Mouse (Mus musculus) heart, postnatal 14 days (tissue): ENCODE results near the gene Adora2b. TPM values are rescaled to one million over a fixed set of nuclear protein-coding genes. Genes with fewer than 3 reads are reported as not detected.

ENCODE experiments used
- total RNA-seq, 2 experiments: library from RNA; stranded (reverse); gene quantifications; 2 replicates each; pipeline ENCODE4 v1.2.3; 2021

The Adora2b gene
- total RNA-seq, 2 experiments from 2014 or later: 2.6 to 2.7 TPM

Other genes starting within 250 kb of the Adora2b start
- gene Zswim7, start 32.4 kb downstream of the Adora2b start, total RNA-seq: 10 to 100 TPM; 12.6 to 13.2 TPM
- gene Ttc19, start 32.5 kb downstream of the Adora2b start, total RNA-seq: 10 to 100 TPM; 36.5 to 38.2 TPM
- gene Pigl, start 209.5 kb downstream of the Adora2b start, total RNA-seq: 1 to 10 TPM; 3.8 to 4.3 TPM
- gene Ncor1, start 209.6 kb downstream of the Adora2b start, total RNA-seq: 100 to 1,000 TPM; 132 to 136 TPM